Mouse (Mus musculus) kidney, adult 2 months (tissue): ENCODE data around the gene Slc25a17.

Experiments
- CTCF ChIP-seq: fragments of 200-500 bp; conservative IDR thresholded peaks from 2 replicates; pipeline ENCODE4 v1.5.1; 2011; ENCODE audit warnings: low read depth, mild to moderate bottlenecking, control low read depth, low read length, moderate library complexity, mixed read lengths; ENCODE audit not compliant: insufficient read depth, insufficient read length
- POLR2A ChIP-seq: fragments of 200-500 bp; IDR thresholded peaks from one replicate; pipeline ENCODE4 v1.6.1; 2011; ENCODE audit warnings: low read depth, low read length, control low read depth

DNA sequence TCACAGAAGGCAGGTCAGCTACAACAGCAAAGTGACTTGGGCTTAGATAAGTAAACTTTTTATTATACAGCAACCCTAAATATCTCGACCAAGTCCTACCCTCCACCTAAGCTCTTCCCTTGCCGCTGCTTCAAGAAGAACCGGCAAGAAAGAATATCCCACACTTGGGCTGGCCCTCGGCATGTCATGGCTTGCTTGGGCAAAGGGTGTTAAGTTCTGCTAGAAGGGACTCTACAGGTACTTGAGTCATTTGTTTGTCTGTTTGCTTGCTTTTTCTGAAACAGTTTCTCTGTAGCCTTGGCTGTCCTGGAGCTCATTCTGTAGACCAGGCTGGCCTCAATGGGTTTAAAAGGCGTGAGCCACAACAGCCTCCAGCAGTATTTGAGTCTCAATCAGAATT is 3.7 kb downstream of the Slc25a17 start:
- no peak for TF ChIP-seq CTCF
- TF ChIP-seq POLR2A = no peak
